Mouse (Mus musculus) limb, embryonic 10.5 days (tissue): Measurements from ENCODE around the gene Clcn1. TPM values are rescaled to one million over a fixed set of nuclear protein-coding genes. Genes with fewer than 3 reads are reported as not detected.

Source experiments
- DNase-seq: peaks from one replicate; pipeline ENCODE4 v3.0.0-alpha.2; 2017; ENCODE audit warnings: low spot score
- H3K27ac ChIP-seq: fragments of 300-500 bp; sonication (generic); 2 replicates; pipeline ENCODE4 v1.5.1; 2016; ENCODE audit warnings: mild to moderate bottlenecking
- H3K27me3 ChIP-seq: fragments of 300-500 bp; sonication (generic); 2 replicates; pipeline ENCODE4 v1.6.1; 2016; ENCODE audit warnings: low read depth, mild to moderate bottlenecking; ENCODE audit not compliant: poor library complexity, severe bottlenecking
- H3K36me3 ChIP-seq: fragments of 300-500 bp; sonication (generic); 2 replicates; pipeline ENCODE4 v1.6.1; 2016; ENCODE audit warnings: mild to moderate bottlenecking, moderate library complexity
- H3K4me1 ChIP-seq: fragments of 300-500 bp; sonication (generic); 2 replicates; pipeline ENCODE4 v1.6.1; 2016
- H3K4me3 ChIP-seq: fragments of 300-500 bp; sonication (generic); 2 replicates; pipeline ENCODE4 v1.5.1; 2016; ENCODE audit warnings: mild to moderate bottlenecking, moderate library complexity
- H3K9me3 ChIP-seq: fragments of 300-500 bp; sonication (generic); replicated peaks from 2 replicates; pipeline ENCODE4 v1.6.1; 2016; ENCODE audit warnings: mild to moderate bottlenecking
- WGBS: fragments of 180-500 bp; shearing (Covaris S2); methylation state at CpG from one replicate; pipeline ENCODE4 v1.1.7; 2016; 5-methylcytosine and 5-hydroxymethylcytosine counted together
- polyA plus RNA-seq: library from polyadenylated mRNA; unstranded; fragments of >200 nt; fragmentation: Nextera tagmentation; extraction: Ambion mirVana; gene quantifications from 2 replicates; pipeline ENCODE4 v1.2.1, GENCODE M21; 2016

The Clcn1 gene
- polyA plus RNA-seq, 1 experiment from 2014 or later = 0.64 TPM

DNA sequence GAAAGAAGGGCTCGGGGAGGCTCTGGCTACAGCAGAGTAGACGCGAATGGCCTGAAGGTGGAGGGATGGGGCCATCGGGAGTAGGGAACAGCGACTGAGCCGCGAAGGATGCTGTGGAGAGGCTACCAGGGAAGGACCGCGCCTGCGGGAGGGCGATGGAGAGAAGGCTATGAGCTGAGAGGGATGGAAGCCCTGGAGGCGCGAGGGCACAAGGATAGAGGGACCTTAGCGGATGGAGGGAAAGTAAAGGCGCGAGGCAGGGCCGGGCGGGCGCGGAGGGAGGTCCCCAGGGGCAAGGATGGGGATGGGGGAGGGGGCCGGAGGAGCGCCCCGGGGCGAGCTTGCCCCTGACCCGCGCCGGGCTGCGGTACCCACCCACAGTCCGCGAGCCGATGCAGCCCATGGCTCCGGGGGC is 37.6 kb downstream of the Clcn1 start:
- Histone ChIP-seq H3K4me3 (peak overlapping the region; percentile 80), H3K4me1 (peaks cover 19% of the 10 kb centered on the region), H3K36me3 (no peaks in the 10 kb centered on the region), H3K27ac (peak overlapping the region; percentile 80), H3K9me3 (no peaks in the 10 kb centered on the region), H3K27me3 (peaks cover 41% of the 10 kb centered on the region)
- DNase-seq = peak; percentile 68
- WGBS = 1% methylated on average over 28 of the region's 32 CpGs

GRCm38 (mm10) chr6:42324482-42325267 is 38.2 kb downstream of the Clcn1 start, which contains the start of gene Fam131b:
Gene Fam131b (minus strand): TSS chr6:42324643.
- under 1% methylated on average over 48 of the region's 68 CpGs for WGBS
- no peaks in the 10 kb centered on the region for H3K9me3 ChIP-seq

DNA sequence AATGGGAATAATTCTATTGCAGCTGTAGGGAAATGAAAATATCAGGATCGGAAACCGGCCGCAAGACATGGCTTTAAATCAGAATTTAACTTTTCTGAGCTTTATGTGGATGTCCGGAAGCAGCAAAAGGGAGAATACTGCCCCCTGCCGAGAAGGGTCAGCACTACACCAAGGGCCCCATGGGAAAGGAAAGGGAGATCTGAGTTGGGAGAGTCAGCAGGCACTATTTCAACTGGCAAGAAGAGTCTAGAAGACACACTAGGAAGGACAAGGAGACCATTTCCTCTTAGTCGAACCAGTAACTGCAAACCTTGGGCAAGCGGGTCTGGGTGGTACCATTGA is 38.8 kb downstream of the Clcn1 start:
- DNase-seq = peak; percentile 83
- peak overlapping the region; percentile 80 for H3K4me3 ChIP-seq
- H3K27me3 ChIP-seq = peaks cover 41% of the 10 kb centered on the region
- peak overlapping the region; percentile 80 for H3K27ac ChIP-seq
- no peaks in the 10 kb centered on the region for H3K36me3 ChIP-seq
- no peaks in the 10 kb centered on the region for H3K9me3 ChIP-seq
- H3K4me1 ChIP-seq = peaks cover 19% of the 10 kb centered on the region
- 4% methylated on average over 7 of the region's 7 CpGs for WGBS

More at GRCm38 (mm10) chr6:42324482-42325267, 38.2 kb downstream of the Clcn1 start, which contains the start of gene Fam131b:
- peak; percentile 77 for DNase-seq
- H3K4me1 ChIP-seq = peaks cover 19% of the 10 kb centered on the region
- peaks cover 41% of the 10 kb centered on the region for H3K27me3 ChIP-seq
- peak within 1 kb of the TSS; percentile 80 for H3K27ac ChIP-seq
- no peaks in the 10 kb centered on the region for H3K36me3 ChIP-seq
- H3K4me3 ChIP-seq = peak within 1 kb of the TSS; percentile 80

DNA sequence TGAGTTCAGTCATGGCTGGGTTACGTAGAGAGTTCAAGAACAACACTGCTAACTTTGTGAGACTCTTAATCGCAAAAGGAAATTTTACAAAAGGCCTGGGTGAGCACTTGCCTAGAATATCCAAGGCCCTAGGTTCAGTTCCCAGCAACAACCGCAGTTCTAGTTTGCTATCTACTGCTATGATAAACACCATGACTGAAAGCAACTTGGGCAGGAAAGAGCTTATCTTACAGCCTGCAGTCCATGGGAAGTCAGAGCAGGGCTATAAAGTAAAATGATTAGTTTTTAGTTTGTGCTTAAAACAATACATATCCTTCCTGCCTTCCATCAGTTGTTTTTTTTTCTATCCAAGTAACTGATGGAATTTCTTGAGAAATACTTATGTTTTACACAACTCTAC is 40.0 kb downstream of the Clcn1 start:
- Histone ChIP-seq H3K9me3 (no peaks in the 10 kb centered on the region), H3K27me3 (peaks cover 32% of the 10 kb centered on the region), H3K27ac (no peak overlapping the region), H3K4me1 (peaks cover 19% of the 10 kb centered on the region), H3K36me3 (no peaks in the 10 kb centered on the region), H3K4me3 (no peak overlapping the region)
- no peak for DNase-seq
- 92% methylated on average over 3 of the region's 3 CpGs for WGBS

DNA sequence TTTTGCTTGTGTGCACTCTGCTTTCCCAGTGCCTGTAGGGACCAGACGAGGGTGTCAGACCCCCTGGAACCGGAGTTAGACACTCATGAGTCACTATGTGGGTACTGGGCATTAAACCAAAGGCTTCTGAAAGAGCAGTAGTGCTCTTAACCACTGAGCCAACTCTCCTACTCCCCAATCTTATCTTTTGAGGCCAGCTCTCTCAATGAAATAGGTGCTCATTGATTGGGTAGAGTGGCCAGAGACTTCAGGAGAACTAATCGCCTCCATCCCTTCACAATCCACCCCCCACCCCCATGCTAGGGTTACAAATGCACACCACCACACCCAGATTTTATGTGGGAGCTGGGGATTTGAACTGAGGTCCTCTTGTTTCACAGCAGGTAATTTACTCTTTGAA is 42.3 kb downstream of the Clcn1 start:
- 83% methylated on average over 3 of the region's 3 CpGs for WGBS
- no peak overlapping the region for H3K27ac ChIP-seq

DNA sequence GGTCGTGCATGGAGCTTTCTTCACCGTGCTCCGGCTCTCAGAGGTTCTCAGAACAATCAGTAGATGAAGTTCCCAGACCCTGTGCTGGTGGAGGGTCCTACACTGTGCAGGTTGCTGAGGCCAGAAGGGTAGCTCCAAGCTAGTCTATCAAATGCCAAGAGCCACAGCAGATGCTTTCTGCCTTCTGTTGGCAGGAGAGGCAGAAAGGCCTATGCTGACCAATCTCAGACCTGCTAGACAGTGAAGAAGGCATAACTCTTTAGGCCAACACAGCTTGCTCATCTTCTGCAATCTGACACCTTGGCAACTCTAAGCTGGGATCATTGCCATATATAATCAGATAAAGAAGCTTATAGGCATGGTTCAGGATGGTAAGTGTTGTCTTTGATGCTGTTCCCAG is 43.7 kb downstream of the Clcn1 start:
- H3K27me3 ChIP-seq = no peaks in the 10 kb centered on the region
- H3K36me3 ChIP-seq = no peaks in the 10 kb centered on the region
- no peaks in the 10 kb centered on the region for H3K4me1 ChIP-seq
- H3K9me3 ChIP-seq = no peaks in the 10 kb centered on the region
- no peak overlapping the region for H3K4me3 ChIP-seq
- 84% methylated on average over 3 of the region's 3 CpGs for WGBS
- no peak overlapping the region for H3K27ac ChIP-seq
- no peak for DNase-seq

More for the DNA sequence above, 42.3 kb downstream of the Clcn1 start:
- peaks cover 10% of the 10 kb centered on the region for H3K4me1 ChIP-seq
- no peaks in the 10 kb centered on the region for H3K9me3 ChIP-seq
- H3K27me3 ChIP-seq = peaks cover 9% of the 10 kb centered on the region
- DNase-seq = no peak
- no peaks in the 10 kb centered on the region for H3K36me3 ChIP-seq
- no peak overlapping the region for H3K4me3 ChIP-seq

DNA sequence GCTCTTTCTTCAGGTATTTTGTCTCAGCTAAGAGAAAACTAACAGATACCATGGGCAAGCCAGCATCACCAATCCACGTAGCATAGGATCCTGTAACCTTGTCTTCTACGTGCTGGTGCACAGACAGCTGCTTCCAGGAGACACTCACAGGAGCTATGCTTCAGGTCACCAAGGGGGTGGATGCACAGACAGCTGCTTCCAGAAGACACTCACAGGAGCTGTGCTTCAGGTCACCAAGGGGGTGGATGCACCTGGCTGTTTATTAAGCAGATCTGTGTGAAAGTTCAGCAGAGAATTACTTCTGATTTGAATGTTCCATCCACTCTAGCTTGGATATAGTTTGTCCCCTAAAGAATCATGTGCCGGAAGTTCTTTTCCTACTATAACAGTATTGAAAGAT is 44.5 kb downstream of the Clcn1 start:
- Histone ChIP-seq H3K36me3 (no peaks in the 10 kb centered on the region), H3K27ac (no peak overlapping the region), H3K4me3 (no peak overlapping the region), H3K4me1 (no peaks in the 10 kb centered on the region), H3K9me3 (no peaks in the 10 kb centered on the region), H3K27me3 (no peaks in the 10 kb centered on the region)
- DNase-seq = no peak
- 95% methylated on average over 3 of the region's 3 CpGs for WGBS

GRCm38 (mm10) chr6:42339189-42339588 is 52.7 kb downstream of the Clcn1 start:
- no peak for DNase-seq
- WGBS = 89% methylated on average over 2 of the region's 2 CpGs

DNA sequence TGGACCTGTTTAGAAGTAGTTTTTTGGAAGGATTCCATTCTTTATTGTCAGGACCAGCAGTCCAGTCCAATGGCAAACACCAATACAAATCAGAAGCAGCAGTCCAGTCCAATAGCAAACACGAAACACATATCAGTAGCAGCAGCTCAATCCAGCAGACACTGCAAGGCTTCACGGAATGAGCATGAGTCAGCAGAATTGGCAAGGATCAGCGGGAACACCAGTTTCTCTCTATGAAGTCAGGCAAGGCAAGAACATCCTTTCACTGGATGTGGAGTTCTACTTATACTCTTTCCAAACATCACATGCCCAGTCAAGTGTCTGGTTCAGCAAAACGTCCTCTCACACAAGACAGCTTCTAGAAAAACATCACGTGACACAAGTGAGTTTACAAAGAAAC is 53.5 kb downstream of the Clcn1 start:
- Histone ChIP-seq H3K27me3 (no peaks in the 10 kb centered on the region), H3K4me1 (no peaks in the 10 kb centered on the region), H3K27ac (no peak overlapping the region), H3K4me3 (no peak overlapping the region), H3K36me3 (no peaks in the 10 kb centered on the region), H3K9me3 (no peaks in the 10 kb centered on the region)
- no peak for DNase-seq
- WGBS = 87% methylated on average over 5 of the region's 5 CpGs

More at GRCm38 (mm10) chr6:42339189-42339588, 52.7 kb downstream of the Clcn1 start:
- Histone ChIP-seq H3K9me3 (no peaks in the 10 kb centered on the region), H3K4me3 (no peak overlapping the region), H3K27me3 (no peaks in the 10 kb centered on the region), H3K4me1 (no peaks in the 10 kb centered on the region), H3K36me3 (no peaks in the 10 kb centered on the region), H3K27ac (no peak overlapping the region)

GRCm38 (mm10) chr6:42342171-42342570 is 55.7 kb downstream of the Clcn1 start:
- H3K9me3 ChIP-seq = no peaks in the 10 kb centered on the region
- no peaks in the 10 kb centered on the region for H3K36me3 ChIP-seq
- no peak for DNase-seq
- H3K4me1 ChIP-seq = no peaks in the 10 kb centered on the region
- H3K27ac ChIP-seq = no peak overlapping the region
- no peaks in the 10 kb centered on the region for H3K27me3 ChIP-seq
- H3K4me3 ChIP-seq = no peak overlapping the region
- 81% methylated on average over 1 of the region's 1 CpGs for WGBS

DNA sequence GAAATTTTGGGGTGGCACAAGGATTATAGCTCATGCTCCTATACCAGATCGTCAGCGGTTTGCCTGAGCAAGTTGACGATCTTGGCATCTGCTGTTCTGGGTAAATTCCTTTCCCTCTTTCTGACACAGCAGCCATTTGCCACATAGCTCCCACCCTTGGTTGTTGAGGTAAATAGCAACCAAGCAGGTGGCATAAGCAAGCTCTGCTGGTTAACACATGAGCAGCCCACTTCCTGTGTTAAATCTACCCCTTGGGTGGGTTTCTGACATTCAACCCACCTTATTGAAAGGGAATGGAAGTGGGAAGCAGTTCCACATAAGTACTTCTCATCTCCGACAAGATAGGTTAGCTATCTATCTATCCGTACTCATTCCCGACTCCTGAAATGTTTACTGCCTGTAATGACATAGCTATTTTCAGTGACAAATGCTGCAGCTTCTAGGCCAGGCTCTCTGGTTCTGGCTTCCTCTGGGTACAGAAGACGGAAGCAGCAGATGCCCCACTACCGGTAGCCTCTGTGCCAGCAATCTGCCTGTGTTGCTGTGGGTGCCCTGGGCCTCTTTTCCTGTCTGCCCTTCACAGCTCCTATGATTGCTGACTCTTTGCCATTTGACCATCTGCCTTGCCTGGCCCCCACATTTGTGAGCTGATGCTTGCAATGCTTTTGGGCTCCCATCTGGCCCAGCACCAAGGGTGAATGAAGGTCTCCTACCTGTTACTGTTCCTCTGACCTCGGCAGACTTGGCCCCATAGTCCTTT is 57.1 kb downstream of the Clcn1 start:
- Histone ChIP-seq H3K4me1 (peaks cover 1% of the 10 kb centered on the region), H3K27me3 (no peaks in the 10 kb centered on the region), H3K9me3 (no peaks in the 10 kb centered on the region), H3K27ac (no peak overlapping the region), H3K36me3 (no peaks in the 10 kb centered on the region), H3K4me3 (no peak overlapping the region)
- DNase-seq = no peak
- 83% methylated on average over 9 of the region's 9 CpGs for WGBS

GRCm38 (mm10) chr6:42344255-42344654 is 57.8 kb downstream of the Clcn1 start:
- H3K36me3 ChIP-seq = no peaks in the 10 kb centered on the region
- no peaks in the 10 kb centered on the region for H3K9me3 ChIP-seq
- no peak overlapping the region for H3K4me3 ChIP-seq
- no peak overlapping the region for H3K27ac ChIP-seq
- 85% methylated on average over 1 of the region's 1 CpGs for WGBS
- no peak for DNase-seq
- no peaks in the 10 kb centered on the region for H3K27me3 ChIP-seq
- H3K4me1 ChIP-seq = peaks cover 8% of the 10 kb centered on the region
